Mouse (Mus musculus) megakaryocyte, embryonic 14.5 days (primary cell): Measurements from ENCODE around the gene Hadhb. TPM values are rescaled to one million over a fixed set of nuclear protein-coding genes. Genes with fewer than 3 reads are reported as not detected.

Experiments used
- H3K27me3 ChIP-seq: replicated peaks from 2 replicates; pipeline ENCODE3; 2012; ENCODE audit warnings: inconsistent platforms
- H3K36me3 ChIP-seq: replicated peaks from 2 replicates; pipeline ENCODE3; 2012; ENCODE audit warnings: low read length, inconsistent platforms, mixed read lengths
- H3K4me1 ChIP-seq: 2 replicates; pipeline ENCODE4 v1.6.1; 2012; ENCODE audit warnings: inconsistent platforms
- H3K4me3 ChIP-seq: replicated peaks from 2 replicates; pipeline ENCODE3; 2012; ENCODE audit warnings: moderate library complexity, mild to moderate bottlenecking, inconsistent platforms
- H3K9me3 ChIP-seq: 2 replicates; pipeline ENCODE4 v1.6.1; 2012; ENCODE audit warnings: inconsistent platforms
- FLI1 ChIP-seq: IDR thresholded peaks from 2 replicates; pipeline ENCODE4 v1.6.1; 2012; ENCODE audit warnings: low read length, inconsistent platforms, mixed read lengths
- GATA1 ChIP-seq: IDR thresholded peaks from 3 replicates; pipeline ENCODE4 v1.6.1; 2012; ENCODE audit warnings: mixed read lengths, low read length, inconsistent platforms, borderline replicate concordance
- polyA plus RNA-seq: library from polyadenylated mRNA; stranded (reverse); fragments of >175 nt; gene quantifications from 2 replicates; pipeline ENCODE4 v1.2.3, GENCODE M21; 2012; ENCODE audit warnings: low replicate concordance; ENCODE audit not compliant: insufficient read depth

Hadhb gene
- polyA plus RNA-seq = 5.2 and 30.8 TPM in 2 replicates

GRCm38 (mm10) chr5:30154474-30155394 is at the start of gene Hadhb, which contains the start of gene Hadha:
Hadhb (plus strand) TSS chr5:30155248.
Hadha (minus strand) TSS chr5:30155162.
- Histone ChIP-seq H3K27me3 (no peaks in the 10 kb centered on the region), H3K36me3 (peaks cover 9% of the 10 kb centered on the region), H3K4me3 (peak within 1 kb of the TSS; percentile 99), H3K4me1 (peaks cover 32% of the 10 kb centered on the region), H3K9me3 (no peaks in the 10 kb centered on the region)
- TF ChIP-seq GATA1 (no peak), FLI1 (no peak)

- Histone ChIP-seq H3K4me1 (peaks cover 41% of the 10 kb centered on the region), H3K9me3 (peaks cover 36% of the 10 kb centered on the region), H3K27me3 (peaks cover 91% of the 10 kb centered on the region), H3K4me3 (peak within 1 kb of the TSS; percentile 84), H3K36me3 (no peaks in the 10 kb centered on the region)
- TF ChIP-seq GATA1 (no peak), FLI1 (no peak)
These were observed 49.3 kb upstream of the Hadhb start, which contains the start of gene 3110082J24Rik for GRCm38 (mm10) chr5:30105668-30106300. 3110082J24Rik (minus strand) TSS chr5:30106086.

- Histone ChIP-seq H3K4me1 (peaks cover 50% of the 10 kb centered on the region), H3K36me3 (no peaks in the 10 kb centered on the region), H3K27me3 (peaks cover 95% of the 10 kb centered on the region), H3K4me3 (no peak overlapping the region), H3K9me3 (peaks cover 27% of the 10 kb centered on the region)
- no peak for TF ChIP-seq FLI1
- TF ChIP-seq GATA1 = no peak
These were observed 48.3 kb upstream of the Hadhb start for GRCm38 (mm10) chr5:30106756-30107155.

- H3K36me3 ChIP-seq = no peaks in the 10 kb centered on the region
- no peak for TF ChIP-seq FLI1
- TF ChIP-seq GATA1 = no peak
- no peak overlapping the region for H3K4me3 ChIP-seq
- peaks cover 96% of the 10 kb centered on the region for H3K27me3 ChIP-seq
- peaks cover 22% of the 10 kb centered on the region for H3K9me3 ChIP-seq
- peaks cover 49% of the 10 kb centered on the region for H3K4me1 ChIP-seq
These were observed 47.9 kb upstream of the Hadhb start for GRCm38 (mm10) chr5:30107186-30107585.

GRCm38 (mm10) chr5:30107611-30108041 is 47.4 kb upstream of the Hadhb start:
- Histone ChIP-seq H3K4me3 (peak overlapping the region; percentile 14), H3K9me3 (peaks cover 18% of the 10 kb centered on the region), H3K27me3 (peaks cover 96% of the 10 kb centered on the region), H3K4me1 (peaks cover 45% of the 10 kb centered on the region), H3K36me3 (no peaks in the 10 kb centered on the region)
- no peak for TF ChIP-seq FLI1
- TF ChIP-seq GATA1 = no peak

GRCm38 (mm10) chr5:30108233-30108632 is 46.8 kb upstream of the Hadhb start:
- Histone ChIP-seq H3K4me3 (no peak overlapping the region), H3K36me3 (no peaks in the 10 kb centered on the region), H3K27me3 (peaks cover 96% of the 10 kb centered on the region), H3K4me1 (peaks cover 43% of the 10 kb centered on the region), H3K9me3 (peaks cover 12% of the 10 kb centered on the region)
- TF ChIP-seq FLI1 (no peak), GATA1 (no peak)

GRCm38 (mm10) chr5:30109899-30110298 is 45.1 kb upstream of the Hadhb start:
- H3K4me1 ChIP-seq = peaks cover 50% of the 10 kb centered on the region
- no peaks in the 10 kb centered on the region for H3K9me3 ChIP-seq
- no peaks in the 10 kb centered on the region for H3K36me3 ChIP-seq
- no peak for TF ChIP-seq FLI1
- TF ChIP-seq GATA1 = no peak
- no peak overlapping the region for H3K4me3 ChIP-seq
- peaks cover 97% of the 10 kb centered on the region for H3K27me3 ChIP-seq

- H3K27me3 ChIP-seq = peaks cover 95% of the 10 kb centered on the region
- H3K36me3 ChIP-seq = no peaks in the 10 kb centered on the region
- H3K4me1 ChIP-seq = peaks cover 46% of the 10 kb centered on the region
- no peak for TF ChIP-seq FLI1
- TF ChIP-seq GATA1 = no peak
- H3K9me3 ChIP-seq = no peaks in the 10 kb centered on the region
- H3K4me3 ChIP-seq = no peak overlapping the region
These were observed 44.5 kb upstream of the Hadhb start for GRCm38 (mm10) chr5:30110371-30111060.

GRCm38 (mm10) chr5:30111126-30111525 is 43.9 kb upstream of the Hadhb start:
- peaks cover under 1% of the 10 kb centered on the region for H3K36me3 ChIP-seq
- H3K27me3 ChIP-seq = peaks cover 95% of the 10 kb centered on the region
- H3K4me1 ChIP-seq = peaks cover 40% of the 10 kb centered on the region
- H3K9me3 ChIP-seq = no peaks in the 10 kb centered on the region
- H3K4me3 ChIP-seq = peak overlapping the region; percentile 84
- no peak for TF ChIP-seq GATA1
- no peak for TF ChIP-seq FLI1
